In genomic region chr12:111896908-111897661, GRCm38 (mm10) we compare ENCODE assay signal across 9 mouse cellular contexts. TPM values are rescaled to one million over a fixed set of nuclear protein-coding genes. Genes with fewer than 3 reads are reported as not detected.
DNase-seq lines count a peak whose midpoint lies in the region; ATAC-seq and TF ChIP-seq lines count a peak whose summit lies in the region.
"Had no signal": no experiment of that assay in that cellular context is flagged by ENCODE, and none has a peak within 500 bp of the region (broad histone marks: within the 10 kb centered on the region; RNA-seq: fewer than 3 reads in every experiment).

No protein-coding gene starts in this region.

- H3K27ac ChIP-seq in left cerebral cortex, adult 2 months, result peak overlapping the region; percentile 13
- H3K27ac ChIP-seq: macrophage had no signal

- H3K4me3 ChIP-seq in left cerebral cortex, adult 2 months, result no peak overlapping the region

- TF ChIP-seq CTCF in left cerebral cortex, adult 2 months (IDR thresholded peaks at IDR 0.05), result no peak

- ATAC-seq in erythroblast, adult 5-6 weeks (replicated peaks; ENCODE audit: low FRiP score, poor library complexity, severe bottlenecking), result peak; percentile 88

- no peak for DNase-seq in left cerebral cortex, adult 2 months (ENCODE audit: extremely low spot score in 1 of 2, low spot score in 2 of 2)
- no peak for DNase-seq in left cerebral cortex, adult 9 months (ENCODE audit: low spot score in 2 of 2)
- DNase-seq in kidney, adult 11 months, result peak; percentile 54
- peak; percentile 85 for DNase-seq in lung, postnatal 10 days
- DNase-seq in right cerebral cortex, postnatal 14 days, result no peak
- no peak for DNase-seq in layer of hippocampus, adult 18-20 months (ENCODE audit: low spot score in 2 of 2)
- DNase-seq in cerebellum, adult 18-20 months, result no peak

- intact Hi-C loops in left cerebral cortex, adult 2 months (cut with DNase I), result no loop called here

RNA-seq across cellular contexts. Expression of gene Ppp1r13b, which starts 10.8 kb away (rescaled TPM):
- 10 to 100 TPM; 59.4 to 61.0 TPM for total RNA-seq in left cerebral cortex, adult 2 months (2021)
- 8.3 and 8.6 TPM in 2 replicates for total RNA-seq in erythroblast, adult 5-6 weeks (2015; ENCODE audit: low replicate concordance)
- 13.4 and 20.5 TPM in 2 replicates for total RNA-seq in erythroblast, adult 5-6 weeks (2017; ENCODE audit: low replicate concordance)
- total RNA-seq in layer of hippocampus, adult 18-20 months (2021), result 10 to 100 TPM; 92.7 to 98.4 TPM

Comparison
In these comparisons a context has a peak if more than half of its experiments do, and no peak if none do; other contexts are left out.
1. DNase-seq: peak in kidney, adult 11 months (single experiment) and lung, postnatal 10 days (single experiment); none in left cerebral cortex, adult 2 months (0 of 2), left cerebral cortex, adult 9 months (0 of 2), right cerebral cortex, postnatal 14 days (single experiment), layer of hippocampus, adult 18-20 months (0 of 2) and cerebellum, adult 18-20 months (0 of 2).